Mouse (Mus musculus) limb, embryonic 10.5 days (tissue): Measurements from ENCODE around the gene Qars. TPM values are rescaled to one million over a fixed set of nuclear protein-coding genes. Genes with fewer than 3 reads are reported as not detected.

Experiments used
- DNase-seq: peaks from one replicate; pipeline ENCODE4 v3.0.0-alpha.2; 2017; ENCODE audit warnings: low spot score
- H3K27ac ChIP-seq: fragments of 300-500 bp; sonication (generic); 2 replicates; pipeline ENCODE4 v1.5.1; 2016; ENCODE audit warnings: mild to moderate bottlenecking
- H3K27me3 ChIP-seq: fragments of 300-500 bp; sonication (generic); 2 replicates; pipeline ENCODE4 v1.6.1; 2016; ENCODE audit warnings: low read depth, mild to moderate bottlenecking; ENCODE audit not compliant: poor library complexity, severe bottlenecking
- H3K36me3 ChIP-seq: fragments of 300-500 bp; sonication (generic); 2 replicates; pipeline ENCODE4 v1.6.1; 2016; ENCODE audit warnings: mild to moderate bottlenecking, moderate library complexity
- H3K4me1 ChIP-seq: fragments of 300-500 bp; sonication (generic); 2 replicates; pipeline ENCODE4 v1.6.1; 2016
- H3K4me3 ChIP-seq: fragments of 300-500 bp; sonication (generic); 2 replicates; pipeline ENCODE4 v1.5.1; 2016; ENCODE audit warnings: mild to moderate bottlenecking, moderate library complexity
- H3K9me3 ChIP-seq: fragments of 300-500 bp; sonication (generic); replicated peaks from 2 replicates; pipeline ENCODE4 v1.6.1; 2016; ENCODE audit warnings: mild to moderate bottlenecking
- WGBS: fragments of 180-500 bp; shearing (Covaris S2); methylation state at CpG from one replicate; pipeline ENCODE4 v1.1.7; 2016; 5-methylcytosine and 5-hydroxymethylcytosine counted together
- polyA plus RNA-seq: library from polyadenylated mRNA; unstranded; fragments of >200 nt; fragmentation: Nextera tagmentation; extraction: Ambion mirVana; gene quantifications from 2 replicates; pipeline ENCODE4 v1.2.1, GENCODE M21; 2016

Qars gene
- polyA plus RNA-seq, 1 experiment from 2014 or later: 124 TPM

DNA sequence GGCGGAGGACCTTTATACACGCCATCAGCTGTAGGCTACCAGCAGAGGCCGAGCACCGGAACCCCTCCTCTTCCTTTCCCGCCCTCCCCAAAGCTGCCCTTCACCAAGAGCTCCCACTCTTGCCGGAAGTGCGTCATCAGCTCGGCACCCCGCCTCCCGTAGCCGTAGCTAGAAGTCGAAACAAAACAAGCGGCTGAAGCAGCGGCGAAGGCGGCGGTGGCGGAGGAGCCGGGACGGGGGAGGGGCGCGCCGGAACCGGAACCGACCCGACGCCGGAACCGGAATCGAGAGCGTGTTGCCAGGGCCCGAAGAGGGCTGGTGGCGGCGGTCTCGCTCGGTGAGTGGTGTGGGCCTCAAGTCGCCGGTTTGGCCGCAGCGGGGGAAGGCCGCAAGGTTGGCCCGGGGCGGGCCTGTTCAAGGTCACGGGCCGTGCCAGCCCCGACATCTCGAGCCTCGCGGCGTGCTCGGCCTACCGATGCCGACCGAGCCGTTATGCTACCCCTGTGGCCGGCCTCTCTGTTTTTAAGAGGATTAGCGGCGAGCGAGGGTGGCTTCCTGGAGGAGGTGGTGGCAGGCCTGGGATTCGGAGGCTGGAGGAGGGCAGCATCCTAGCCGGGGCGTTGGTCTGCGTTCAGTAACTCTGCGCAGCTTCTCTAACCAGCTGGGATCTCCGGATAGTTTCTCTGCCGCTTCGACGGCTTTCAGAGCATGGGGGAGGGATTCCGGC, 16.8 kb upstream of the Qars start, which contains the start of gene Usp19:
Gene Usp19 (plus strand): TSS at position 44 of the 727 bp plus-strand sequence.
- Histone ChIP-seq H3K4me1 (peaks cover 26% of the 10 kb centered on the region), H3K27me3 (no peaks in the 10 kb centered on the region), H3K36me3 (peaks cover 85% of the 10 kb centered on the region), H3K4me3 (peak within 1 kb of the TSS; percentile 98), H3K27ac (peak within 1 kb of the TSS; percentile 93), H3K9me3 (no peaks in the 10 kb centered on the region)
- peak; percentile 96 for DNase-seq
- under 1% methylated on average over 69 of the region's 69 CpGs for WGBS

DNA sequence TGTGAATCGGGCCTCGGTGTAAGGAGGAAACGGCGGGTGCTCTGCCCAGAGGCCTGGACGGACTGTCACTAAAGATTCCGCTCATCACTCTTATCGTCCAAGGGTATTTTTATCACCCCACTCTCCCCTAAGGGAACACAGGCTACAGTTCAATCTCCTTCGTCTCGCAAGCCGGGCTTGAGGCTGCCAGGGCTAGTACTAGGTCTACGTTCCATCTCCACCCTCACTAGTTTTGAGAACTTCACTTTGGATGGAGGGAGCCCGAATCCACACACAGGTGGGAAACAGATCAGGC, 16.3 kb upstream of the Qars start:
- DNase-seq: no peak
- 10% methylated on average over 12 of the region's 12 CpGs for WGBS
- peaks cover 85% of the 10 kb centered on the region for H3K36me3 ChIP-seq
- peak overlapping the region; percentile 98 for H3K4me3 ChIP-seq
- H3K4me1 ChIP-seq: peaks cover 26% of the 10 kb centered on the region
- H3K27me3 ChIP-seq: no peaks in the 10 kb centered on the region
- H3K9me3 ChIP-seq: no peaks in the 10 kb centered on the region
- peak overlapping the region; percentile 93 for H3K27ac ChIP-seq

DNA sequence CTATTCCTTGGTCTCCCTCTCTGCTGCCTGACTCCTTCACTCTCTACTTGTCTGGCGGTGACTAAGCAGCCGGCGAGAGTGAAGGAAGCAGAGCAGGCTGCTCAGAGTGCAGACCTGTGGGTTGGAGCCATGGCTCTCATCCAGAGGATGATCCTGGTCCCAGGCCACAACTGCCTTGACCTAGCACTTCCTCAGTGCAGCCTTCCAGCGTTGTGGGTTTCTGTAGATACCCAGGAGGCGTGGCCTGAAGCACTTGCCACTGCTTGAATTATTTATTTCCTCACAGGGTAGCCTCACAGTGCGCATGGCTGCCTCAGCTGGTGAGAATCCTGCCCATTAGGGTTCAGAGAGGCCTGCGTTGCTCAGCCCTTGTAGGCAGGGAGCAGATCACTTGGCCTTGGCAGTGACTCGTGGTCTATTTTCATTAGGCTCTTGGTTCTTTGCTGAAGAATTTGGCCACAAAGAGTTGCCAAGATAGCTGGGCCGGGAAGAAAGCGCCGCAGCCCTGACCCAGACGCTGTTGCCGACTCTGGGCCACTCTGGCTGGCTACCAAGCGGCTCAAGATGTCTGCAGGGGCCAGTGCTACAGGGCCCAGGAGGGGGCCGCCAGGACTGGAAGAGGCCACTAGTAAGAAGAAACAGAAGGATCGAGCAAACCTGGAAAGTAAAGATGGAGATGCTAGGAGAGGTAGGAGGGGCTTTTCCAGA, 15.3 kb upstream of the Qars start:
- Histone ChIP-seq H3K4me3 (peak overlapping the region; percentile 98), H3K27me3 (no peaks in the 10 kb centered on the region), H3K36me3 (peaks cover 85% of the 10 kb centered on the region), H3K9me3 (no peaks in the 10 kb centered on the region), H3K27ac (0 out of 2 replicates have a peak overlapping the region, but pooled peaks have one; percentile 20), H3K4me1 (peaks cover 26% of the 10 kb centered on the region)
- no peak for DNase-seq
- 90% methylated on average over 16 of the region's 16 CpGs for WGBS

DNA sequence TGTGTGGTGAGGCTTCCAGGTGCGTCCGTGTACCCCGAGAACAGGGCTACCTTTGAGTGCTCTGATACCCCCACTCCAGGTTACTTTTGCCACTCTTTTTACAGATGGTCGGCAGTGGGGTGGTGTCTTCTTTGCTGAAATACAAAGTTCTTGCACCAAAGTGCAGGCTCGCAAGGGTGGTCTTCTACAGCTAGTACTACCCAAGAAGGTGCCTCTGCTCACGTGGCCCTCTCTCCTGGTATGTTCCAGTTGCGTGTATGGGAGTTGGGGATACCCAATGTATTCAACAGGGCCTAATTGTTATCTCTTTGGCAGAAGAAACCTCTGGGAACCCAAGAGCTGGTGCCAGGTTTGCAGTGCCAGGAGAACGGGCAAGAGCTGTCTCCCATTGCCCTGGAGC, 14.3 kb upstream of the Qars start:
- Histone ChIP-seq H3K27me3 (no peaks in the 10 kb centered on the region), H3K27ac (no peak overlapping the region), H3K36me3 (peaks cover 85% of the 10 kb centered on the region), H3K4me1 (peaks cover 26% of the 10 kb centered on the region), H3K4me3 (no peak overlapping the region), H3K9me3 (no peaks in the 10 kb centered on the region)
- 96% methylated on average over 8 of the region's 8 CpGs for WGBS
- DNase-seq: no peak

DNA sequence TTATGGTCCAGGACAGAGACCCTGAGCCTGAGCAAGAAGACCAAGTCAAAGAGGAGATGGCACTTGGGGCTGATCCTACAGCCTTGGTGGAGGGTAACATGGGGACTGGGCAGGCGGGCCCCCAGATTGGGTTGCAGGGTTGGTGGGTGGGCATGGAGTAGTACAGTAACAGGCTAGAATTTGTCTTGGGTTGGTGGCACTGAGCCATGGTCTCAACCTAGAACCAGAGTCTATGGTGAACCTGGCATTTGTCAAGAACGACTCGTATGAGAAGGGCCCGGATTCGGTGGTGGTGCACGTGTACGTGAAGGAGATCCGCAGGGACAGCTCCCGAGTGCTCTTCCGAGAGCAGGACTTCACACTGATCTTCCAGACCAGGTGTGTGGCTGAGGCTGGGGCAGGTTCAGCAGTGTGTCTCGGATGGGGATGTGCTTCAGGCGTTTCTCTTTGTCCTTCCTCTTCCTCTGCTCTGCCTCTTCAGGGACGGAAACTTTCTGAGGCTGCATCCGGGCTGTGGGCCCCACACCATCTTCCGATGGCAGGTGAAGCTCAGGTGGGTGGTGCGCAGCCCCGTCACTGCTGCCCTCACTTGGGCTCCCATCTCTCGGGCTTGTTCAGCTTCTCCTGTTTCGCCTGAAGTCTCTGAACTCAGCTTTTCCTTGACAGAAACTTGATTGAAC, 13.2 kb upstream of the Qars start:
- no peaks in the 10 kb centered on the region for H3K9me3 ChIP-seq
- H3K27me3 ChIP-seq: no peaks in the 10 kb centered on the region
- no peak for DNase-seq
- 97% methylated on average over 19 of the region's 19 CpGs for WGBS
- H3K4me1 ChIP-seq: peaks cover 26% of the 10 kb centered on the region
- peaks cover 85% of the 10 kb centered on the region for H3K36me3 ChIP-seq
- no peak overlapping the region for H3K27ac ChIP-seq
- H3K4me3 ChIP-seq: no peak overlapping the region

DNA sequence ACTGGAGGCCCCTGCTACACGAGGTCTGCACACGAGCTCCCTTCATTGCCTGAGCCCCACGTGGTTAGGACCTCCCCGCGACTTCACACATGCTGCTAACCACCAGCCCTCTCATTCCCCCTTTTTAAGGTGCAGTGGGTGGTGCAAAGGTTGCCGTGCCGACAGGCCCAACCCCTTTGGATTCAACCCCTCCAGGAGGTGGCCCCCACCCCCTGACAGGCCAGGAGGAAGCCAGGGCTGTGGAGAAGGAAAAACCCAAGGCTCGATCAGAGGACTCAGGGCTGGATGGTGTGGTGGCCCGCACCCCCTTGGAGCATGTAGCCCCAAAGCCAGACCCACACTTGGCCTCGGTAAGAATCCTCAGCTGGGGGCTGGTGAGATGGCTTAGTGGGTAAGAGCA, 12.6 kb upstream of the Qars start:
- DNase-seq: no peak
- H3K9me3 ChIP-seq: no peaks in the 10 kb centered on the region
- H3K4me3 ChIP-seq: no peak overlapping the region
- peaks cover 85% of the 10 kb centered on the region for H3K36me3 ChIP-seq
- 91% methylated on average over 10 of the region's 10 CpGs for WGBS
- H3K4me1 ChIP-seq: peaks cover 20% of the 10 kb centered on the region
- H3K27ac ChIP-seq: no peak overlapping the region
- H3K27me3 ChIP-seq: no peaks in the 10 kb centered on the region

DNA sequence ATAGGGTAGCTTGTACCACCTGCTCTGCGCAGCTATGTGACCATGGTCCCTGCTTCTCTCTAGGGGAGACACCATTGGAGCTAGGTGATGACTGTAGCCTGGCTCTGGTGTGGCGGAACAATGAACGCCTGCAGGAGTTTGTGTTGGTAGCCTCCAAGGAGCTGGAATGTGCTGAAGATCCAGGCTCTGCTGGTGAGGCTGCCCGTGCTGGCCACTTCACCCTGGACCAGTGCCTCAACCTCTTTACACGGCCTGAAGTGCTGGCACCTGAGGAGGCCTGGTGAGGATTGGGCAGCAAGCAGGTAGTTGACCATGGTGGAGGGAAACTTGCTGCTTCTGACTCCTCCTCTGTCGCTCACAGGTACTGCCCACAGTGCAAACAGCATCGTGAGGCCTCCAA, 8.3 kb upstream of the Qars start:
- no peak for DNase-seq
- no peak overlapping the region for H3K4me3 ChIP-seq
- no peaks in the 10 kb centered on the region for H3K27me3 ChIP-seq
- WGBS: 95% methylated on average over 7 of the region's 7 CpGs
- H3K4me1 ChIP-seq: no peaks in the 10 kb centered on the region
- H3K27ac ChIP-seq: no peak overlapping the region
- H3K9me3 ChIP-seq: no peaks in the 10 kb centered on the region
- H3K36me3 ChIP-seq: peaks cover 96% of the 10 kb centered on the region

DNA sequence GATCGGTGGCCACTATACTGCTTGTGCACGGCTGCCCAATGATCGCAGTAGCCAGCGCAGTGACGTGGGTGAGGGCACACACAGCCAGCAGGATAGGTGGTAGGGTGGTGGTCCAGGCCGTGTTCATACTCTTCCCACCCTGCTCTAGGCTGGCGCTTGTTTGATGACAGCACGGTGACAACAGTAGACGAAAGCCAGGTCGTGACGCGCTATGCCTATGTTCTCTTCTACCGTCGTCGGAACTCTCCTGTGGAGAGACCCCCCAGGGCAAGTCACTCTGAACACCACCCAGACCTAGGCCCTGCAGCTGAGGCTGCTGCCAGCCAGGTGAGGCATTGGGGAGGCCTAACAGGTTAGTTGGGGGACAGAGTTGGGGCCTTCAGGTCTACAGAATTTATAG, 7.6 kb upstream of the Qars start:
- Histone ChIP-seq H3K4me1 (no peaks in the 10 kb centered on the region), H3K9me3 (no peaks in the 10 kb centered on the region), H3K36me3 (peaks cover 89% of the 10 kb centered on the region), H3K27me3 (no peaks in the 10 kb centered on the region), H3K27ac (no peak overlapping the region), H3K4me3 (no peak overlapping the region)
- DNase-seq: no peak
- 93% methylated on average over 15 of the region's 15 CpGs for WGBS

DNA sequence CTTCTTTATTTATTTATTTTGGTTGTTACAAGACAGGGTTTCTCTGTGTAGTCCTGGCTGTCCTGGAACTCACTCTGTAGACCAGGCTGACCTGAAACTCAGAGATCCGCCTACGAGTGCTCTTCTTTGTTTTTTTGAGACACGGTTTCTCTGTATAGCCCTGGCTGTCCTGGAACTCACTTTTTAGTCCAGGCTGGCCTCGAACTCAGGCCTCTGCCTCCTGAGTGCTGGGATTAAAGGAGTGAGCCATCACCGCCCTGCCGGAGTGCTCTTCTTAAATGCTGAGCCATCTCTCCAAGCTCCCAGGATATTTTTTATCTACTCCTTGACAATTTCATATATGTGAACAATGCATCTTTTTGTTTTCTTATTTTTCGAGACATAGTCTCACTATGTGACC, 605 bp upstream of the Qars start:
- no peaks in the 10 kb centered on the region for H3K27me3 ChIP-seq
- H3K27ac ChIP-seq: peak overlapping the region; percentile 87; the same call in 1 of the 2 replicates
- H3K4me1 ChIP-seq: peaks cover 17% of the 10 kb centered on the region
- WGBS: 89% methylated on average over 7 of the region's 7 CpGs
- H3K36me3 ChIP-seq: peaks cover 48% of the 10 kb centered on the region
- no peak for DNase-seq
- H3K9me3 ChIP-seq: no peaks in the 10 kb centered on the region
- H3K4me3 ChIP-seq: peak overlapping the region; percentile 75

DNA sequence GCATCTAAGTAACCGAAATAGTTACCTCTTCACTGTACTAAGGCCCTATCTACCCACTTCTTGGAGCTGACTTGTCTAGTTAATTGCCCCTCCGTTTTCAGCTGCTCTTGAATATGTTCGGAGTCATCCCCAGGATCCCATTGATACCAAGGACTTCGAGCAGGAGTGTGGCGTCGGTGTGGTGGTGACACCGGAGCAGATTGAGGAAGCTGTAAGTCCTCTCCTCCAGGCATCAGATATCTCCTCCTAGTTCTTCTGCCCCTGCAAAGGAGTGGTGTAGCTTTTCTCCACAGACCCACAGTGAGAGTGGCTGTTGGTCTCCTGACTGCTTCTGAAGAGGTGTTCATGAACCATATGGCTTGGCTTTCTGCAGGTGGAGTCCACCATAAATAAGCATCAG, 1.3 kb downstream of the Qars start:
- Histone ChIP-seq H3K4me1 (peaks cover 17% of the 10 kb centered on the region), H3K36me3 (peaks cover 48% of the 10 kb centered on the region)
- 87% methylated on average over 7 of the region's 7 CpGs for WGBS

DNA sequence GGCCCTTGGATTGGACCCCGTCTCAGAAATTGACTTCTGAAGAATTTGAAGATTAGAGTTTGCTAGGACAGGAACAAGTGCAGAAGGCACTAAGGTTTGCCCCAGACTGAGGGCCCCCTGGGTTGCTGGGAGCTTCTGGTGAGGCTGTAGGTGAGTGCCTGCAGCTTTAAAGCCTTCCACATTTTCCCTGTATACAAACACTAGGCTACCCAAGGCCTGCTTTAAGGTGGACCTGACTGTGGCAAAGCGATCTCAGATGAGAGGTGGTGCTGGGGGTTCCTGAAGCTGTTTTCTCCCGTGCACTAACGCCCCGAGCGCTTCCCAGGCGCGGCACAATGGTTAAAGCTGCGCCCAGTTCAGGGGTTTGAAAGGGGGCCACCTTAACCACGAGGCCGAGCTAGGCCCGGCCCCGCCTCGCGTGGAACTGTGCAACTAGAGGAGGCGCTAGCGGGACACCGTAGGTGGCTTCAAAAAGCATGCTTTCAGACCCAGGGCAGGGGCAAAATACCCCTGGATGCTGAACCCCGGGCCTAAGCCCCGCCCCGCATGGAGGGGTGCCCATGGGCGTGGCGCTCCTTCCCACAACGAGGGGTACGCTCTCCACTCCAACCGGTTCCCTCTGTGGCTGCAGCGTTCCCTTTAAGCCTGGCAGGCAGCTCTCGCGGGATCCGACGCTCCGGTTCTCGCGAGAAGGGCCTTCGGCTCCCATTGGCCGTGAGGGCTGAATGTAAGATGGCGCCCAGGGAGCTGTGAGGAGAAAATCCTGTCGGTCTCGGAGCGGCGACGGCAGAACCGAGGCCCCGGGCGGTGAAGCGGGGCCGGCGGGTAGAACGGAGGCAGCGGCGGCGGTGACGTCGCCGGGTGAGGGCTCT, 9.1 kb downstream of the Qars start, which contains the start of gene Qrich1:
Gene Qrich1 (plus strand): TSS at position 427 of the 872 bp plus-strand sequence.
- Histone ChIP-seq H3K36me3 (peaks cover 70% of the 10 kb centered on the region), H3K4me1 (peaks cover 22% of the 10 kb centered on the region), H3K27ac (peak within 1 kb of the TSS; percentile 99), H3K4me3 (peak within 1 kb of the TSS; percentile 93), H3K9me3 (no peaks in the 10 kb centered on the region), H3K27me3 (no peaks in the 10 kb centered on the region)
- under 1% methylated on average over 50 of the region's 55 CpGs for WGBS
- DNase-seq: peak; percentile 94

More for the DNA sequence above, 1.3 kb downstream of the Qars start:
- peak overlapping the region; percentile 75 for H3K4me3 ChIP-seq
- H3K9me3 ChIP-seq: no peaks in the 10 kb centered on the region
- no peak for DNase-seq
- no peaks in the 10 kb centered on the region for H3K27me3 ChIP-seq
- H3K27ac ChIP-seq: peak overlapping the region; percentile 87; the same call in 1 of the 2 replicates

DNA sequence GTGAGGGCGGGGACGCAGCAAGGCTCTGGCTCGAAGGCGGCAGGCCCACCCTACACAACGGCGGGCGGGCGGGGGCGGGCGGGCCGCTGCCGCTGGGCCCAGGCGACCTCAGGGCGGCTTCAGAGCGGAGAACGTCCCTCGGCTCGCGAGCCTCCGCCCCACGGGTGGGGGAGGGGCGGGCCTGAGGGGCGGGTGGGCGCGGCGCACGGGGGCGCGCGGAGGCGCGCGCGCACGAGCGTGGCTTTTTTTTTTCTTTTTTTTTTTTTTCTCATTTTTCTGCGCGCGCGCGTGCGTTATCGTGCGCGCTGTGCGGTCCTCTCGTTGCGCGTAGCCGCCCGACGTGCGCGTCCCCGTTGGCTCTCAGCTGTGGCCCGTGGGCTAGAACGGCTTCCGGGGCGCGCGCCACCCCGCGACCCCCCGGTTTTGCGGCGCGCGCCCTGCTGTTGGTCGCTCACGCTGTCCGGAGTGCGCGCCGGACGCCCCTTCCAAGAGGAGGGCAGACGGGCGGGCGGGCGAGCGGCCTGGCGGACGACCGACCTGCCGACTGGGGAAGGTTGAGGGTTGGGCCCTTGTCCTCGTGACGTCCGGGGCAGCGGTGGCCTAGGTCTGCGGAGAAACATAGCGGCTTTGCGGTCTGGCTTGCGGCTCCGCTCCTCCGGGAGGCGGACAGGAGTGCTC, 9.9 kb downstream of the Qars start:
- Histone ChIP-seq H3K4me3 (peak overlapping the region; percentile 93), H3K4me1 (peaks cover 22% of the 10 kb centered on the region), H3K27ac (peak overlapping the region; percentile 99), H3K36me3 (peaks cover 69% of the 10 kb centered on the region), H3K27me3 (no peaks in the 10 kb centered on the region), H3K9me3 (no peaks in the 10 kb centered on the region)
- DNase-seq: peak; percentile 89
- WGBS: 1% methylated on average over 91 of the region's 95 CpGs
